Mouse (Mus musculus) CH12.LX (cell line): ENCODE results near the gene Sdsl. TPM values are rescaled to one million over a fixed set of nuclear protein-coding genes. Genes with fewer than 3 reads are reported as not detected.

Experiments
- DNase-seq: peaks from one replicate; pipeline ENCODE4 v3.0.0-alpha.2; 2013; ENCODE audit errors: extremely low read depth
- H3K27ac ChIP-seq: 2 replicates; pipeline ENCODE4 v1.5.1; 2012; ENCODE audit warnings: low read depth, mild to moderate bottlenecking, control low read depth, moderate library complexity; ENCODE audit not compliant: insufficient read depth
- H3K27me3 ChIP-seq: replicated peaks from 2 replicates; pipeline ENCODE3; 2012; ENCODE audit warnings: inconsistent platforms
- H3K36me3 ChIP-seq, 2 experiments: replicated peaks in 1 of 2; 2 replicates each; pipeline versions ENCODE3 to v1.6.1; 2012; ENCODE audit warnings: inconsistent platforms in 1 of 2, low read length in 1 of 2, mild to moderate bottlenecking in 1 of 2, mixed read lengths in 1 of 2, moderate library complexity in 1 of 2; ENCODE audit not compliant: control insufficient read depth in 1 of 2, insufficient read depth in 1 of 2
- H3K4me1 ChIP-seq, 2 experiments: 2 replicates each; pipeline ENCODE4 v1.6.1; 2012; ENCODE audit warnings: inconsistent platforms in 1 of 2, moderate library complexity in 1 of 2; ENCODE audit not compliant: insufficient read depth in 2 of 2, control insufficient read depth in 1 of 2
- H3K4me2 ChIP-seq: 2 replicates; pipeline ENCODE4 v1.6.1; 2012; ENCODE audit warnings: low read depth, mild to moderate bottlenecking, control low read depth; ENCODE audit not compliant: poor library complexity, insufficient read depth, severe bottlenecking
- H3K4me3 ChIP-seq, 3 experiments: fragments of 150-350 bp in 1 of 3; sonication (generic) in 1 of 3; replicated peaks in 1 of 3; 2 replicates each; pipeline versions ENCODE3 to v1.5.1; 2011 to 2012; ENCODE audit warnings: low read depth in 2 of 3, low read length in 2 of 3, mild to moderate bottlenecking in 2 of 3, moderate library complexity in 2 of 3, control low read depth in 1 of 3, improper control_type of control experiment in 1 of 3, inconsistent platforms in 1 of 3, mixed read lengths in 1 of 3; ENCODE audit not compliant: poor library complexity in 1 of 3
- H3K79me2 ChIP-seq: replicated peaks from 2 replicates; pipeline ENCODE4 v1.6.1; 2012; ENCODE audit warnings: mild to moderate bottlenecking, moderate library complexity; ENCODE audit not compliant: control insufficient read depth, poor library complexity, insufficient read depth, severe bottlenecking; ENCODE audit errors: extremely low read depth
- H3K9ac ChIP-seq: 2 replicates; pipeline ENCODE4 v1.6.1; 2012; ENCODE audit warnings: low read depth, mild to moderate bottlenecking, control low read depth, moderate library complexity; ENCODE audit not compliant: insufficient read depth
- H3K9me3 ChIP-seq: replicated peaks from 2 replicates; pipeline ENCODE3; 2012; ENCODE audit warnings: low read length, inconsistent platforms, mixed read lengths
- BHLHE40 ChIP-seq: IDR thresholded peaks from 2 replicates; pipeline ENCODE4 v1.6.1; 2011; ENCODE audit warnings: mild to moderate bottlenecking, low read depth, low read length, improper control_type of control experiment
- CHD1 ChIP-seq: IDR thresholded peaks from 2 replicates; pipeline ENCODE4 v1.6.1; 2012; ENCODE audit warnings: low read depth, low read length, improper control_type of control experiment, inconsistent platforms
- CHD2 ChIP-seq: IDR thresholded peaks from 2 replicates; pipeline ENCODE4 v1.6.1; 2011; ENCODE audit warnings: low read length, improper control_type of control experiment
- CTCF ChIP-seq, 2 experiments: IDR thresholded peaks in 1 of 2; conservative IDR thresholded peaks in 1 of 2; 2 replicates each; pipeline ENCODE4 v1.5.1; 2011 to 2012; ENCODE audit warnings: low read depth in 2 of 2, low read length in 2 of 2, improper control_type of control experiment in 1 of 2, inconsistent platforms in 1 of 2, mild to moderate bottlenecking in 1 of 2, moderate library complexity in 1 of 2
- E2F4 ChIP-seq: IDR thresholded peaks from 2 replicates; pipeline ENCODE4 v1.6.1; 2011; ENCODE audit warnings: low read depth, low read length, improper control_type of control experiment; ENCODE audit not compliant: insufficient replicate concordance
- ELF1 ChIP-seq: IDR thresholded peaks from 2 replicates; pipeline ENCODE4 v1.6.1; 2014; ENCODE audit warnings: low read depth, mild to moderate bottlenecking, inconsistent platforms, low read length, improper control_type of control experiment
- EP300 ChIP-seq: IDR thresholded peaks from 2 replicates; pipeline ENCODE4 v1.6.1; 2011; ENCODE audit warnings: low read length, improper control_type of control experiment
- ETS1 ChIP-seq: conservative IDR thresholded peaks from 2 replicates; pipeline ENCODE4 v1.6.1; 2012; ENCODE audit warnings: low read depth, mild to moderate bottlenecking, inconsistent platforms, low read length, improper control_type of control experiment, moderate library complexity
- GABPA ChIP-seq: IDR thresholded peaks from 2 replicates; pipeline ENCODE4 v1.6.1; 2012; ENCODE audit warnings: low read depth, low read length, improper control_type of control experiment, inconsistent platforms; ENCODE audit not compliant: insufficient replicate concordance
- HCFC1 ChIP-seq: IDR thresholded peaks from 2 replicates; pipeline ENCODE4 v1.6.1; 2012; ENCODE audit warnings: low read depth, mild to moderate bottlenecking, inconsistent platforms, low read length, improper control_type of control experiment
- IRF4 ChIP-seq: IDR thresholded peaks from 2 replicates; pipeline ENCODE4 v1.6.1; 2014; ENCODE audit warnings: low read depth, mild to moderate bottlenecking, inconsistent platforms, low read length, improper control_type of control experiment
- JUN ChIP-seq: IDR thresholded peaks from 2 replicates; pipeline ENCODE4 v1.6.1; 2011; ENCODE audit warnings: low read depth, mild to moderate bottlenecking, low read length, improper control_type of control experiment, moderate library complexity; ENCODE audit not compliant: insufficient read depth
- JUND ChIP-seq: conservative IDR thresholded peaks from 2 replicates; pipeline ENCODE4 v1.6.1; 2011; ENCODE audit warnings: low read depth, low read length, improper control_type of control experiment
- KAT2A ChIP-seq: IDR thresholded peaks from 2 replicates; pipeline ENCODE4 v1.6.1; 2012; ENCODE audit warnings: low read length, improper control_type of control experiment, inconsistent platforms; ENCODE audit not compliant: insufficient replicate concordance
- MAFK ChIP-seq: IDR thresholded peaks from 2 replicates; pipeline ENCODE4 v1.6.1; 2011; ENCODE audit warnings: low read length, improper control_type of control experiment; ENCODE audit not compliant: insufficient replicate concordance
- MAX ChIP-seq: IDR thresholded peaks from 2 replicates; pipeline ENCODE4 v1.6.1; 2011; ENCODE audit warnings: low read length, improper control_type of control experiment
- MAZ ChIP-seq: IDR thresholded peaks from 2 replicates; pipeline ENCODE4 v1.6.1; 2012; ENCODE audit warnings: low read depth, mild to moderate bottlenecking, inconsistent platforms, low read length, improper control_type of control experiment, moderate library complexity
- MEF2A ChIP-seq: IDR thresholded peaks from 2 replicates; pipeline ENCODE4 v1.6.1; 2014; ENCODE audit warnings: low read depth, mild to moderate bottlenecking, inconsistent platforms, low read length, improper control_type of control experiment, borderline replicate concordance
- MXI1 ChIP-seq: IDR thresholded peaks from 2 replicates; pipeline ENCODE4 v1.6.1; 2011; ENCODE audit warnings: mild to moderate bottlenecking, low read depth, low read length, improper control_type of control experiment
- MYC ChIP-seq: IDR thresholded peaks from 2 replicates; pipeline ENCODE4 v1.6.1; 2011; ENCODE audit warnings: low read depth, mild to moderate bottlenecking, improper control_type of control experiment, low read length
- NELFE ChIP-seq: IDR thresholded peaks from 2 replicates; pipeline ENCODE4 v1.6.1; 2011; ENCODE audit warnings: low read depth, low read length, improper control_type of control experiment
- NRF1 ChIP-seq: IDR thresholded peaks from 2 replicates; pipeline ENCODE4 v1.6.1; 2014; ENCODE audit warnings: low read depth, mild to moderate bottlenecking, inconsistent platforms, low read length, improper control_type of control experiment, moderate library complexity
- PAX5 ChIP-seq: IDR thresholded peaks from 2 replicates; pipeline ENCODE4 v1.6.1; 2012; ENCODE audit warnings: low read length, inconsistent platforms, mixed read lengths
- POLR2A ChIP-seq: IDR thresholded peaks from 2 replicates; pipeline ENCODE4 v1.6.1; 2011; ENCODE audit warnings: low read depth, mild to moderate bottlenecking, improper control_type of control experiment, low read length
- POLR2AphosphoS2 ChIP-seq: IDR thresholded peaks from 2 replicates; pipeline ENCODE4 v1.6.1; 2011; ENCODE audit warnings: low read depth, low read length, improper control_type of control experiment
- RAD21 ChIP-seq: IDR thresholded peaks from 2 replicates; pipeline ENCODE4 v1.6.1; 2011; ENCODE audit warnings: low read depth, mild to moderate bottlenecking, low read length, improper control_type of control experiment, moderate library complexity
- RCOR1 ChIP-seq: conservative IDR thresholded peaks from 2 replicates; pipeline ENCODE4 v1.6.1; 2012; ENCODE audit warnings: low read depth, mild to moderate bottlenecking, inconsistent platforms, low read length, improper control_type of control experiment
- SIN3A ChIP-seq: IDR thresholded peaks from 2 replicates; pipeline ENCODE4 v1.6.1; 2012; ENCODE audit warnings: low read length, improper control_type of control experiment, inconsistent platforms
- SMC3 ChIP-seq: IDR thresholded peaks from 2 replicates; pipeline ENCODE4 v1.6.1; 2011; ENCODE audit warnings: low read depth, low read length, improper control_type of control experiment
- TBP ChIP-seq: conservative IDR thresholded peaks from 2 replicates; pipeline ENCODE4 v1.6.1; 2011; ENCODE audit warnings: low read depth, low read length, improper control_type of control experiment
- TCF12 ChIP-seq: IDR thresholded peaks from 2 replicates; pipeline ENCODE4 v1.6.1; 2014; ENCODE audit warnings: low read depth, mild to moderate bottlenecking, inconsistent platforms, low read length, improper control_type of control experiment
- UBTF ChIP-seq: IDR thresholded peaks from 2 replicates; pipeline ENCODE4 v1.6.1; 2012; ENCODE audit warnings: low read depth, mild to moderate bottlenecking, inconsistent platforms, low read length, improper control_type of control experiment, moderate library complexity
- USF1 ChIP-seq: IDR thresholded peaks from 2 replicates; pipeline ENCODE4 v1.6.1; 2014; ENCODE audit warnings: low read depth, mild to moderate bottlenecking, inconsistent platforms, low read length, improper control_type of control experiment
- USF2 ChIP-seq: conservative IDR thresholded peaks from 2 replicates; pipeline ENCODE4 v1.6.1; 2011; ENCODE audit warnings: low read depth, low read length, improper control_type of control experiment
- ZC3H11A ChIP-seq: IDR thresholded peaks from 2 replicates; pipeline ENCODE4 v1.6.1; 2012; ENCODE audit warnings: low read depth, mild to moderate bottlenecking, inconsistent platforms, low read length, improper control_type of control experiment
- ZKSCAN1 ChIP-seq: IDR thresholded peaks from 2 replicates; pipeline ENCODE4 v1.6.1; 2012; ENCODE audit warnings: low read depth, inconsistent platforms, low read length, improper control_type of control experiment, borderline replicate concordance
- ZMIZ1 ChIP-seq: IDR thresholded peaks from 2 replicates; pipeline ENCODE4 v1.6.1; 2012; ENCODE audit warnings: low read depth, mild to moderate bottlenecking, inconsistent platforms, low read length, improper control_type of control experiment
- ZNF384 ChIP-seq: IDR thresholded peaks from 2 replicates; pipeline ENCODE4 v1.6.1; 2012; ENCODE audit warnings: low read depth, low read length, improper control_type of control experiment, inconsistent platforms
- dilution Hi-C: fragments of 300-500 bp; cut with MboI; formaldehyde crosslinking; loops from 2 replicates; pipeline ENCODE4 v1.14.3; 2020; ENCODE audit warnings: low sequenced_read_pairs; ENCODE audit not compliant: extremely low pct_unique_long_range_greater_than_20kb, extremely low pct_ligation_motif_present
- in situ Hi-C: fragments of 300-500 bp; cut with MboI; formaldehyde crosslinking; loops from 3 replicates; pipeline ENCODE4 v1.14.3; 2019; ENCODE audit warnings: low sequenced_read_pairs, low pct_ligation_motif_present, low pct_unique_long_range_greater_than_20kb, mixed read lengths
- polyA plus RNA-seq: library from polyadenylated mRNA; unstranded; fragments of >175 nt; gene quantifications from 2 replicates; pipeline ENCODE4 v1.2.1, GENCODE M21; 2012; ENCODE audit warnings: low read depth; ENCODE audit not compliant: insufficient read length
- total RNA-seq, 2 experiments: library from RNA; depleted of rRNA; stranded (reverse); fragments of 300-350 nt in 1 of 2; fragments of >200 nt in 1 of 2; gene quantifications; 2 replicates each; pipeline ENCODE4 v1.2.3; 2012 to 2014

Gene Sdsl
- total and polyA plus RNA-seq, 3 experiments = 0.37 to 4.0 TPM; not detected in 1

DNA sequence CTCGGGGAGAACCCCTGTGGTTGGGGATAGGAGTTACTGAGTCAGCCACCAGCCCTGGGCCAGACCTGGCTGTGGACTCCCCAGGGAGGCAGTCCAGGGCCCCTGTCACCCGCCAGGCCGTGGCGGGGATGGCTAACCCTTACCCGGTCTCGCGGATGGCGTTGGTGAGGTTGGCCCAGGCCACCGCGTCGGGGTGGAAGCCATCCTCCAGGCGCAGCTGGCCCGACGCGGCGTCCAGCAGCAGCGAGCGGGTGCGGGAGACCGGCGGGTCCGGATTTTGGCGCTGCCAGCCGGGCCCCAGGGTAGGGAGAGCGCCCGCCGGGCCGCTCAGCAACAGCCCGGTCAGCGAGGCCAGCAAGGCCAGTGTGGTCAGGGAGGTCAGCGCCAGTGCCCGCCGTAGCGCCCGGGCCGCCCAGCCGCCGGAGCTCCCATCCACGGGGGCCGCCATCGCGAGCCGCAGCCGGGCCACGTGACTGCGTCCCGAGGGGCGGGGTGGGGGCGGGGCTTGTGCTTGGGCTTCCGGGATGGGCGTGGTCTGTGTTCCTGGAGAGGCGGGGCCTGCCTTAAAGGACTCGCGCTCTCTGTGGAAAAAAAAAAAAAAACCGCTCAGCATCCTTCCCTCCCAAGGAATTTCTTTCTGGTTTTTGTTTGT lies 30.7 kb upstream of the Sdsl start, which contains the start of gene Plbd2:
Plbd2 (minus strand) TSS at position 482 of the 652 bp plus-strand sequence.
- Histone ChIP-seq H3K9me3 (no peaks in the 10 kb centered on the region), H3K4me3 (peak within 1 kb of the TSS; percentile 85 to 89 (median 87)), H3K27me3 (peaks cover 12% of the 10 kb centered on the region), H3K9ac (peak within 1 kb of the TSS; percentile 87), H3K4me2 (peak within 1 kb of the TSS; percentile 89), H3K27ac (peak within 1 kb of the TSS; percentile 48), H3K79me2 (peaks cover 12% of the 10 kb centered on the region), H3K36me3 (peaks cover 9 to 19% of the 10 kb centered on the region in 2 experiments), H3K4me1 (peaks cover 11 to 54% of the 10 kb centered on the region in 2 experiments)
- in situ Hi-C loops = loop anchor here (25.0 kb wide), 1 partner anchor 209 kb away; the partner anchor contains the start of gene Dtx1
- no peak for TF ChIP-seq NRF1
- peak; percentile 75 for TF ChIP-seq USF2
- no peak for TF ChIP-seq CHD1
- peak; percentile 68 for TF ChIP-seq BHLHE40
- peak; percentile 72 for TF ChIP-seq EP300
- no peak for TF ChIP-seq MAX
- TF ChIP-seq CTCF (conservative IDR thresholded peaks at IDR 0.05 in 1 of 2, IDR thresholded peaks at IDR 0.05 in 1 of 2; ENCODE audit: low read depth in 2 of 2, low read length in 2 of 2) = no peak
- 0 out of 2 replicates have a peak, but pooled peaks have one; percentile 18 for TF ChIP-seq MAZ
- TF ChIP-seq JUN = 0 out of 2 replicates have a peak, but pooled peaks have one; percentile 17
- TF ChIP-seq JUND = no peak
- no peak for TF ChIP-seq E2F4
- no peak for TF ChIP-seq UBTF
- no peak for TF ChIP-seq TBP
- TF ChIP-seq KAT2A = no peak
- peak; percentile 42; the same call in 1 of the 2 replicates for TF ChIP-seq MAFK
- no peak for TF ChIP-seq TCF12
- TF ChIP-seq MEF2A = peak; percentile 63; the same call in 1 of the 2 replicates
- no peak; the same call in 1 of the 2 replicates for TF ChIP-seq MYC
- no peak for TF ChIP-seq ZKSCAN1
- peak; percentile 81 for TF ChIP-seq POLR2A
- TF ChIP-seq NELFE = peak; percentile 38; the same call in 1 of the 2 replicates
- peak; percentile 97 for TF ChIP-seq ELF1
- TF ChIP-seq RCOR1 = no peak
- peak; percentile 51; the same call in 1 of the 2 replicates for TF ChIP-seq ZMIZ1
- no peak for TF ChIP-seq ZC3H11A
- TF ChIP-seq SMC3 = no peak
- no peak; the same call in 1 of the 2 replicates for TF ChIP-seq POLR2AphosphoS2
- peak; percentile 76; the same call in 1 of the 2 replicates for TF ChIP-seq SIN3A
- TF ChIP-seq USF1 = peak; percentile 92
- peak; percentile 91 for TF ChIP-seq ETS1
- TF ChIP-seq PAX5 = no peak
- peak; percentile 99 for TF ChIP-seq ZNF384
- no peak for TF ChIP-seq HCFC1
- peak; percentile 89 for TF ChIP-seq MXI1
- no peak for TF ChIP-seq RAD21
- peak; percentile 76; the same call in 1 of the 2 replicates for TF ChIP-seq IRF4
- TF ChIP-seq CHD2 = no peak
- no peak for TF ChIP-seq GABPA
- DNase-seq = peak; percentile 81
- dilution Hi-C loops = no loop called here
